Mouse (Mus musculus): ENCODE data around the gene Ctnnbl1.

GRCm38 (mm10) chr2:157818576-157819320 is 81.5 kb downstream of the Ctnnbl1 start:
- TF ChIP-seq CTCF (IDR thresholded peaks at IDR 0.05; ENCODE audit: extremely low read depth, insufficient read depth, insufficient read length, insufficient replicate concordance) (no peak), POLR2A (IDR thresholded peaks at IDR 0.05; ENCODE audit: low read depth, low read length) (no peak)
